Mouse (Mus musculus): ENCODE measurements around the gene Arel1.

Gene Arel1

DNA sequence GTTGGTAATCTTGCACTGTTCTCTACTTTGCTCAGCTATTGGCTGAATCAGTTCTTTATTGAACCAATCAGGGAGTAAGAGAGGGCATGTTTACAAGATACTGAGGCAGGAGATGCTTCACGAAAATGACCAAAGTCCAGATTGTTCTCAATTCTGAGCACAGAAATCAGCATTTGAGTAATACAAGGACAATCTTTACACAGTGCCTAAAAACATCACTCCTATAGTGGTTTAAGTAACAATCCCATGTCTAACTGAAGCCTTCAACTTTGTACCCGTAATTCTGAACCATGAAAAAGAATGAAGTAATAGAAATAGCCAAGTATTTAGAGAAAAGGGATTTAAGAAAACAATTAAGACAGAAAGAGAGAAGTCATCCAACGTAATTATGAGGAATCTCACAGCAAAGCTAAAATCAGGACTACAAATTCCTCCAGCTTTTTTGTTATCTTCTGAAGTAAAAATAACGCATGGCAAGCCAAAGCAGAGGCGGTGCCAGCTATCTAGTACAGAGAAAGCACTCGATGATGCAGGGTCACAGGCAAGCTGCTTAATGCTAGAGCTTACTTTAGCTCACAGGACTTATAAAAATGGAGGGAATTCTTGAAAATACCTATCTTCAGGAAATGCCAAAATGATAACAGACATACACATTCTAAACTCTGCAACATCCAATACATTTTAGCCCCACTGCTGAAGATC is 22.0 kb downstream of the Arel1 start:
- DNase-seq = no peak

- peak; percentile 74 to 80 for DNase-seq
Observed at GRCm38 (mm10) chr12:84947894-84948583, 22.7 kb downstream of the Arel1 start.

GRCm38 (mm10) chr12:84944813-84945553 is 25.7 kb downstream of the Arel1 start:
- DNase-seq = no peak

DNA sequence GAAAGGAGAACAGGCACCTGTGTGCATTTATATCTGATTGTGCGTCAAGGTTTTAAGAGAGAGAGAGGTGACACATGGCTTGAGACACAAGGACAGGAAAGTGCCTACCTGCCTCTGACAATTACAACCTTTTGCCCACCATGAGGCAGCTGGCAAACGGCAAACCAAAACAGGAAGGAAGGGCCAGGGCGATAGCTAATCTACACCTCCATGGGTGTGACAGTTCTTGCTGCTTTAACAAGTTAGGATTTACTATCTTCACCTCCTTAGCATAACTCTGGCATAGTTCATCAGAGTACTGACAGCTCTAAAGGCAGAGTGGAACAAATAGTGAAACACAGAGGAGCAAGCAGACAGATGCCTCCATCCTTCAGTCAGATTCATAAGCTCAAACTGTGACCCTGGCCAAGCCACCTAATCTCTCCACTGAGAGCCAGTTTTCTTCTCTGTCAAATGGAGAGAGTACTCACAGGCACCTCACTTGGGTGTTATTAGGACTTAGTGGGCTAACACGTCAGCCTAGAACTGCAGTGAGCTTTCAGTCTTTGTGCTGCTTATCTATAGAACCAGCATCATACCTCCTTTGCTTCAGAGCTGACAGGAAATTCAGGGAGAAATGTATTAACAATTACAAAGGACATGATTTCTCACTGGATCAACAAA is 26.4 kb downstream of the Arel1 start:
- no peak for DNase-seq

GRCm38 (mm10) chr12:84943006-84943952 is 27.4 kb downstream of the Arel1 start:
- DNase-seq = no peak

DNA sequence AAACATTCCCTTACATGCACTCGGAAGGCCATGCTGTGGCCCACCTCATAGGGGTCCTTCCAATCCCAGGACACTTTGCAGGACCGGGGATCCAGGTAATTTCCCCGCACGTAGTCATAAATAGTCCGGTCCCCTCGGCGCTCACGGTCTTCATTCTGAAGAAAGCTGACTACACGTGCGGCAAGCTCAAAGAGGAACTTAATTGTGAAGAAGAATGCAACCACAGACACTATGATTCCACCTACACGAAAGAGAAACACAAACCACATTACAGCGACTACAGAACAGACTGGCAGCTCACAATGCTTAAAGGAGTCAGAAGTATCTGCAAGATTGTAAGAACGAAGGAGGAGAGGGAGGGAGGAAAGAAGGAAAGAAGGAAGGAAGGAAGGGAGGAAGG is 29.0 kb downstream of the Arel1 start:
- no peak for DNase-seq

GRCm38 (mm10) chr12:84940343-84940742 is 30.4 kb downstream of the Arel1 start:
- DNase-seq = no peak

GRCm38 (mm10) chr12:84939117-84939516 is 31.6 kb downstream of the Arel1 start:
- DNase-seq = no peak

- no peak for DNase-seq
Observed at GRCm38 (mm10) chr12:84935343-84935742, 35.4 kb downstream of the Arel1 start.

DNA sequence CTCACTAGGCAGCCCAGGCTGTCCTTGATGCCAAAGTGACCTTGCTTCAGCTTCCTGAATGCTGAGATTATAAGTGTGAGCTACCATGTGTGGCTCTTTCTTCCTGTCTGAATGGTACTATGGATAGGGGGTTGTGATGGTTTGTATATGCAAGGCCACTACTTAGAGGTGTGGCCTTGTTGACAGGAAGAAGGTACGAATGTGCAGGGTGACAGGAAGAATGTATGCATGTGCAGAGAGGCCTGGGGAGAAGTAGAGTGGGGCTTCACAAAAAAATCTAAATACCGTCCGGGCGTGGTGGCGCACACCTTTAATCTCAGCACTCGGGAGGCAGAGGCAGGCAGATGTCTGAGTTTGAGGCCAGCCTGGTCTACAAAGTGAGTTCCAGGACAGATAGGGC is 38.5 kb downstream of the Arel1 start:
- no peak for DNase-seq

- DNase-seq = no peak
Observed at GRCm38 (mm10) chr12:84926542-84926941, 44.2 kb downstream of the Arel1 start.

GRCm38 (mm10) chr12:84924324-84924723 is 46.4 kb downstream of the Arel1 start:
- DNase-seq = no peak

GRCm38 (mm10) chr12:84921881-84922419 is 48.8 kb downstream of the Arel1 start:
- DNase-seq = no peak

DNA sequence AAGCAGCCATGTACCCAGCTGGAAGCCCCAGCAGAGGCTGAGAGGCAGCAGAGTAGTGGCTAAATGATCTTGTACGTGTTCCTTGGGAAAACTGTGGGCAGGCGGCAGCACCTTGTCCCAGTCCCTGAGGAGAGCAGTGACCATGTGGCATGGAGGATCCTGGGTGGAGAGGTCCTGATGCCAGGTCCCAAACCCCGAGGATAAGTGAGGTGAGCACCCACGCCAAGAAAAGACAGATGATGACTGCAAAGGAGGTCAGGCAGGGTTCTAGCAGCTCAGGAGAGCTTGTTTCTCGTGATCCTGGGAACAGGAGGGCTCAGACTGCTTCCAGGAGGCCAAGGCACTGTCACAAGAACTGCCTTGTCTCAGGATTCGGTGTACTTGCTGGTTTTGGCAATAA is 51.9 kb downstream of the Arel1 start:
- DNase-seq = no peak

GRCm38 (mm10) chr12:84917799-84918198 is 52.9 kb downstream of the Arel1 start:
- no peak for DNase-seq

DNA sequence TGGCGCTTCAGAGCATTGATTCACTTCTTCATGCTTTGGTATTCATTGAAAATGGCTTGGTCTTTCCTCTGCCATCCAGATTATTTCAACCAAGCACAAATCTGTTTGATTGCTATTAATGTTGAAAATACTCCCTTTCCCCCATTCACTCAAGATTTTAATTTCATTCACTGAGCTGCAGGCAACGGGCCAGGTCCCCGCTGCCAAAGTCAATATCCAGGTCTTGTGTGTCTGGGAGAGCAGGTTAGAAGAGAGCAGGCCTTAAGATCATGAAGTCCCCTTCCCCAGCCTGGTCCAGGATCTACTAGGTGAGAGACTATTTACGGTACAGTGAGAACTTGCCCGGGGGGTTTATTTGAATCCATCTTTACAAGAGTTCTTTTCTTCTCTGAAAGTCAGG is 55.7 kb downstream of the Arel1 start:
- DNase-seq = peak; percentile 57 to 59

- peak; percentile 66 to 75 for DNase-seq
Observed at GRCm38 (mm10) chr12:84912652-84913104, 58.0 kb downstream of the Arel1 start.

DNA sequence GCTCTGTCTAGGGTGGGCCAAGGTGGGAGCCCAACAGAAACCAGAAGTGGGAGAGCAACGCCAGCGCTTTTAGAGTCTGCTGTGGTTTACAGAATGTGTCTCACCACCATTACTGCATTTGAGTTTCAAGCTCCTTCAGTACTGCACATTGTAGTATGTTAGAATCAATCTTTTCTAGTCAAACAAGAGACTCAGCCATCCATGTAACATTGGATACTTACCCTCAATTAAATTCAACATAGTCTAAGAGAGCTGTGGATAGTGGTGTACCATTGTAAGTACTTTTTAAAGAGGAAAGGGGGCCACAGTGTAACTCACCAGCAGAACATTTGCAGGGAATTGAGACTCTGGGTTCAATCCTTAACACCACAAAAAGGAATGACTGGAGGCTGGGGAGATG is 59.1 kb downstream of the Arel1 start:
- no peak for DNase-seq

DNA sequence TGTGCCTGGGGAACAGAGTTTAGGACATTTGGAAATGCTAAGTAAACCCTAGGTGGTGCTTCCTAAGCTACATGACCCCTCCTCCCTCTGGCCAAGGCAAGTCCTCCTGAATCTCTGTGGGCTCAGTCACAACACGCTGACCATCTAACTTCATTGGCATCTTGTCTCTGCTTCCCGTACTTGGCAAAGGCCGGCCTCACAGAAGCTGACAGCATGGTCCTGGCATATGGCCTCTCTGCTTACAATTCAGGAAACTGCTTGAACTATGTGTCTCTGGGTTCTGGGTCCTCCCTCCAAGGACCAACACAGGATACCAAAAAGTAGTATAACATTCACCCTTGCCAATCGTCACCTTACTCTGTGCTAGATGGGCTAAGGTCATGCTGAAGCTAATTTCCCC is 60.6 kb downstream of the Arel1 start:
- DNase-seq = peak; percentile 78 to 84

- peak; percentile 94 to 96 for DNase-seq
Observed at GRCm38 (mm10) chr12:84907627-84908480, 62.8 kb downstream of the Arel1 start.
